Mouse (Mus musculus) hindbrain, embryonic 15.5 days (tissue): ENCODE data around the gene Cx3cr1. TPM values are rescaled to one million over a fixed set of nuclear protein-coding genes. Genes with fewer than 3 reads are reported as not detected.
A peak's percentile ranks its signal among the peaks of the same experiment; 100 is the strongest.
"Not testable (repeated sequence)": the region's sequence is repeated elsewhere in the genome, so short reads cannot be mapped to it uniquely, and the experiment has no call there.

Experiments
- ATAC-seq: fragments of 200-750 bp; cut with Nextera tagmentation; 2 replicates; pipeline ENCODE4 v1.8.0; 2017; ENCODE audit warnings: low read depth, moderate number of reproducible peaks, moderate TSS enrichment; ENCODE audit not compliant: low FRiP score
- H3K27ac ChIP-seq: fragments of 300-500 bp; sonication (generic); replicated peaks from 2 replicates; pipeline ENCODE4 v1.5.1; 2015; ENCODE audit warnings: mild to moderate bottlenecking, inconsistent platforms
- H3K27me3 ChIP-seq: fragments of 300-500 bp; sonication (generic); 2 replicates; pipeline ENCODE4 v1.6.1; 2015; ENCODE audit warnings: control low read depth, inconsistent platforms
- H3K36me3 ChIP-seq: fragments of 300-500 bp; sonication (generic); 2 replicates; pipeline ENCODE4 v1.6.1; 2015; ENCODE audit warnings: control low read depth, inconsistent platforms
- H3K4me1 ChIP-seq: fragments of 300-500 bp; sonication (generic); replicated peaks from 2 replicates; pipeline ENCODE4 v1.6.1; 2015; ENCODE audit warnings: control low read depth, inconsistent platforms
- H3K4me2 ChIP-seq: fragments of 300-500 bp; sonication (generic); 2 replicates; pipeline ENCODE4 v1.6.1; 2015; ENCODE audit warnings: moderate library complexity, mild to moderate bottlenecking, inconsistent platforms
- H3K4me3 ChIP-seq: fragments of 300-500 bp; sonication (generic); 2 replicates; pipeline ENCODE4 v1.5.1; 2015; ENCODE audit warnings: mild to moderate bottlenecking, inconsistent platforms
- H3K9ac ChIP-seq: fragments of 300-500 bp; sonication (generic); 2 replicates; pipeline ENCODE4 v1.6.1; 2015; ENCODE audit warnings: inconsistent platforms
- H3K9me3 ChIP-seq: fragments of 300-500 bp; sonication (generic); 2 replicates; pipeline ENCODE4 v1.6.1; 2016; ENCODE audit warnings: control low read depth, inconsistent platforms
- WGBS: fragments of 180-500 bp; shearing (Covaris S2); methylation state at CpG from one replicate; pipeline ENCODE4 v1.1.7; 2015; 5-methylcytosine and 5-hydroxymethylcytosine counted together
- polyA plus RNA-seq: library from polyadenylated mRNA; unstranded; fragments of >200 nt; fragmentation: Nextera tagmentation; extraction: Ambion mirVana; gene quantifications from 2 replicates; pipeline ENCODE4 v1.2.1, GENCODE M21; 2015

Gene Cx3cr1
- polyA plus RNA-seq, 1 experiment from 2014 or later: 9.9 TPM

DNA sequence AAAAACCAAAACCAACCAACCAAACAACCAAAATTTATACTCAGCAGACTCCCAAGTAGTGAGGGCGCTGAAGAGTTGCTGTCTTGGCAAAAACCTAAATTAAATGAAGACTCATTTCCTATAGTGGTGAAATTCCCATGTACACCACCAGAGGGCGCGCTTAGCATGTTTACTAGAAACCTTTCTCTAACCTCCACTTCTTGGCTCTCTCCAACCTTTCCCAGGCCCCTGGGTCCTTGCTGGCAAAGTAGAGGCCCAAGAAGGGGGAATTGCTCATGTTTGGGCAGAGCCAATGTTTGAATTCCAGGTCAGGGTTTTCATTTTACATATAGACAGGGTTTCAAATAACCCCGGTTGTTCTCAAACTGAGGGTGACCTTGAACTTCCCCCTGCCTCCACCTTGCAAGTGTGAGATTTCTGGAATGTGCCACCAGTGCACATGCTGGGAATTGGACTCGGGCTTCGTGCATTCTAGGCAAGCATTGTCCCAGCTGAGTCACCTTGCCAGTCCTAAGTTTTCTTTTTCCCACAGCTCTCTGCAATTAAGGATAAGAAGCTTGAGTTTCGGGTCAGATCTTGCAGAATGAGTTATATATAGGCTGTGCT, 49.3 kb downstream of the Cx3cr1 start:
- no peak overlapping the region for H3K4me3 ChIP-seq
- no peaks in the 10 kb centered on the region for H3K36me3 ChIP-seq
- H3K27me3 ChIP-seq: no peaks in the 10 kb centered on the region
- no peak overlapping the region for H3K27ac ChIP-seq
- H3K9me3 ChIP-seq: no peaks in the 10 kb centered on the region
- no peak for ATAC-seq
- no peak overlapping the region for H3K9ac ChIP-seq
- 47% methylated on average over 7 of the region's 7 CpGs for WGBS
- H3K4me1 ChIP-seq: no peaks in the 10 kb centered on the region
- no peak overlapping the region for H3K4me2 ChIP-seq

DNA sequence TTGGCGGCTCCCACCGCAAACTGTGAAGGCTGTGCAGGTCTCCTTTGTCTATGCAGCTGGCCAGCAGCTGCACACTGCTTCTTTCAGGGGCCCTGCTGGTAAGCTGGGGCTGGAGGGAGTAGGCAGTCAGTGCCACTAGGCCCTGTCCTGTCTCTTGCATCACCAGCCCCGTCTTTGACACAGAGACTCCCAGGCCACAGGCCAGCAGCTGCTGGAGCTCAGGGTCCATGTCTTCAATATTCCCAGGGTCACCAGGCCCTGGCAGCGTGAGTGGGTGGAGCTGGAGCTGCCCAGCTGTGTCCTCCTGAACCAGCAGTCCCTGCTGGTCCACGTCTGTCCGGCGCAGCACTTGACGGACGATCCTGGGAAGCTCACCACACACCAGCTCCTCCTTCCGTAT, 52.7 kb downstream of the Cx3cr1 start:
- Histone ChIP-seq H3K9ac (no peak overlapping the region), H3K4me1 (0 out of 2 replicates have a peak, but pooled peaks cover under 1% of the 10 kb centered on the region), H3K4me3 (no peak overlapping the region), H3K9me3 (no peaks in the 10 kb centered on the region), H3K4me2 (no peak overlapping the region), H3K27ac (no peak overlapping the region), H3K36me3 (no peaks in the 10 kb centered on the region), H3K27me3 (no peaks in the 10 kb centered on the region)
- WGBS: 62% methylated on average over 10 of the region's 10 CpGs
- ATAC-seq: no peak

DNA sequence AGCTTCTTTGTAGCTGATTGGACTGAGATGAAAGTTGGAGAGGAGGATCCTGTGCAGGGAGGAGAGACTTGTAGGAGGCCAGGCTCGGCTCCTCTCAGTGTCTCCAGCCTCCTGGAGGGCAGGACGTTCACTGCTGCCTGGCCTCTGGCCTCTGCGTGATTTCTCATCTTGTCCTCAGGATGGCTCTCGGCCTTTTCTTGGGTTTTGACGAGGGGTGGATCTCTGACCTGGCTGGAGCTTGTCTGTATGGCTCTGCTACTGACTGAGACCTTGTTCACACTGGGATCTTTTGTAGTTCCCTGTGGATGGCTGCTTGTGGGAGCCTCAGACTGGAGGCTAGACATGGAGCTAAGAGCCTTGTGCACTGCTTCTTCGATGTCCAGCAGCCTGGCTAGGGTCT, 54.9 kb downstream of the Cx3cr1 start:
- Histone ChIP-seq H3K9me3 (no peaks in the 10 kb centered on the region), H3K9ac (no peak overlapping the region), H3K4me3 (no peak overlapping the region), H3K4me2 (no peak overlapping the region), H3K4me1 (0 out of 2 replicates have a peak, but pooled peaks cover 9% of the 10 kb centered on the region), H3K27ac (no peak overlapping the region), H3K27me3 (no peaks in the 10 kb centered on the region), H3K36me3 (no peaks in the 10 kb centered on the region)
- no peak for ATAC-seq
- WGBS: 60% methylated on average over 6 of the region's 6 CpGs

DNA sequence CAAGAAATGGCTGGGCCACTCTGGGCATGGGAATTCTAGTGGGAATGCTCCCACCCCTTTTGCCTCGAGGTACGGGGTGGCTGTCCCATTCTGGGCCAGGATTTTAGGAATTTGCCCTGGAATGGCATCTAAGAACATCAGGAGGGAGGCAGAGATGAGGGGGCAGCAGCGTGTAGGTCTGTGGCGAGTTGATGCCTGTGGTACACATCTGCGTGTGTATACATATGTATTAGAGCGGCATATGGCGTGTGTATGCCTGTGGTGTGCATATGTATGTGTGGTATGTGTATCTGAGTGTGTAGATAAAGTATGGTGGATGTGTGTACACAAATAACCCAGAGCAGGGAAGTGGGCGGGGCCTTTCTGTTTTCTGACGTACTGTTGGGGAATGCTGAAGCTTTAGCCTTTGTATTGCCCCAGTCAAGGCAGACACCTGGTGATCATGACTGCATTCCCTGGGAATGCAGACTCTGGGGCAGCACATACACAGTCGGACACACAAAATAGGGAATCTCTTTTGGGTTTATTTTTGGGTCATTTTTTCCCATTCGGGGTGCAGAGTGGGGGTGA, 56.3 kb downstream of the Cx3cr1 start:
- H3K4me2 ChIP-seq: no peak overlapping the region
- H3K4me1 ChIP-seq: 0 out of 2 replicates have a peak, but pooled peaks cover 9% of the 10 kb centered on the region
- H3K4me3 ChIP-seq: no peak overlapping the region
- H3K9ac ChIP-seq: no peak overlapping the region
- 76% methylated on average over 11 of the region's 11 CpGs for WGBS
- no peak for ATAC-seq
- no peak overlapping the region for H3K27ac ChIP-seq
- H3K9me3 ChIP-seq: no peaks in the 10 kb centered on the region
- H3K27me3 ChIP-seq: no peaks in the 10 kb centered on the region
- no peaks in the 10 kb centered on the region for H3K36me3 ChIP-seq

DNA sequence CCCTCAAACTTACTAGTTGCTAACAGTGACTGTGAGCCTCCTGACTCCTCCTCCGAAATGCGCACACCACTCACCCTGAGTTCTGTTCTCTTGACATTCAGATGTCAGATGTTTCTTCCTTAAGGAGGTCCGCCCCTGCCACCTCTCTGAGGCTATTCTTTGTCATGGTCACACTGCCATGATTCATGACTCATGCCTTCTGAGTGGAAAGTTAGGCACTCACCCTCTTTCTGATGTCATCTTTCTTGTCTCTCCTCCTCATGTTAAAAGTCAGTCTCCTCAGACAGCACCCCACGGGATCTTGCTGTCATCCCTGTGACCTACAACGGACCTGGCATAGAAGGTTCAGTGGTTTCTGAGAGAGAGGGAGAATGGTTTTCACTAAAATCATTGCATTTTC, 56.9 kb downstream of the Cx3cr1 start:
- Histone ChIP-seq H3K4me1 (0 out of 2 replicates have a peak, but pooled peaks cover 9% of the 10 kb centered on the region), H3K36me3 (no peaks in the 10 kb centered on the region), H3K9ac (no peak overlapping the region), H3K27ac (no peak overlapping the region), H3K27me3 (no peaks in the 10 kb centered on the region), H3K9me3 (no peaks in the 10 kb centered on the region), H3K4me2 (no peak overlapping the region), H3K4me3 (no peak overlapping the region)
- 86% methylated on average over 5 of the region's 5 CpGs for WGBS
- ATAC-seq: no peak

DNA sequence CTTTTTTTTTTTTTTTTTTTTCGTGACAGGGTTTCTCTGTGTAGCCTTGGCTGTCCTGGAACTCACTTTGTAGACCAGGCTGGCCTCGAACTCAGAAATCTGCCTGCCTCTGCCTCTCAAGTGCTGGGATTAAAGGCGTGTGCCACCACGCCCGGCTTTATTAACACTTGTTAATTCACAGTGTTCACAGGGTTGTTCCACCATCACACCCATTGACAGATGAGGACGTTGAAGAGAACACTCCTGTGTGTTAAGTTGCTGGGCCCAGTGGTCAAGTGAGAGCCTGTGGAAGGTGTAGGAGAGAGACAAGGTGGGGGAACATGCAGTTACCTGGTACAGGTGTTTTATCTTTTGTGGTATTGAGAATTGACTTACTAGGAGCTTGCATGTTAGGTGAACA, 57.5 kb downstream of the Cx3cr1 start:
- ATAC-seq, H3K9me3 ChIP-seq, H3K4me2 ChIP-seq, H3K36me3 ChIP-seq, H3K27ac ChIP-seq, H3K4me3 ChIP-seq, H3K4me1 ChIP-seq, H3K27me3 ChIP-seq, H3K9ac ChIP-seq: not testable (repeated sequence)
- 84% methylated on average over 6 of the region's 6 CpGs for WGBS

DNA sequence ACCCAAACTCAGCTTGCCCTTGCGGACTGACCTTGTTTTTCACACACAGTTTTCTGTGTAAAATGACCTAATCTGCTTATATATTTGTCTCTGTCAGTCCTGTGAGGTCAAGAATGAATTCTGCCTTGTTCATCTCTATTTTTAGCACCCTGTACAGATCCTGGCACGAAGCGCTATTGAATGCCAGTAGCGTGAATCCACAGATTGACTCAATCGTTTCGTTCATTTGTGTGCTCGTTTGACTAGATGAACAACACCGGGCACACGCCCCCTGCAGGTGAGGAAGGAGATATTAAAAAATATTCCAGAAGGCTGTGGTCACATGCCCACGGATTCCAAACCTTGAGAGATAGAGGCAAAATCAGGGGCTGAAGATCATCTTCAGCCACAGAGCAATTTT, 58.1 kb downstream of the Cx3cr1 start:
- Histone ChIP-seq H3K27ac (peak overlapping the region; percentile 92), H3K4me3 (peak overlapping the region; percentile 45), H3K36me3 (no peaks in the 10 kb centered on the region), H3K9me3 (no peaks in the 10 kb centered on the region), H3K4me2 (peak overlapping the region; percentile 77), H3K9ac (peak overlapping the region; percentile 51), H3K27me3 (no peaks in the 10 kb centered on the region), H3K4me1 (0 out of 2 replicates have a peak, but pooled peaks cover 9% of the 10 kb centered on the region)
- ATAC-seq: peak; percentile 72
- under 1% methylated on average over 10 of the region's 10 CpGs for WGBS

DNA sequence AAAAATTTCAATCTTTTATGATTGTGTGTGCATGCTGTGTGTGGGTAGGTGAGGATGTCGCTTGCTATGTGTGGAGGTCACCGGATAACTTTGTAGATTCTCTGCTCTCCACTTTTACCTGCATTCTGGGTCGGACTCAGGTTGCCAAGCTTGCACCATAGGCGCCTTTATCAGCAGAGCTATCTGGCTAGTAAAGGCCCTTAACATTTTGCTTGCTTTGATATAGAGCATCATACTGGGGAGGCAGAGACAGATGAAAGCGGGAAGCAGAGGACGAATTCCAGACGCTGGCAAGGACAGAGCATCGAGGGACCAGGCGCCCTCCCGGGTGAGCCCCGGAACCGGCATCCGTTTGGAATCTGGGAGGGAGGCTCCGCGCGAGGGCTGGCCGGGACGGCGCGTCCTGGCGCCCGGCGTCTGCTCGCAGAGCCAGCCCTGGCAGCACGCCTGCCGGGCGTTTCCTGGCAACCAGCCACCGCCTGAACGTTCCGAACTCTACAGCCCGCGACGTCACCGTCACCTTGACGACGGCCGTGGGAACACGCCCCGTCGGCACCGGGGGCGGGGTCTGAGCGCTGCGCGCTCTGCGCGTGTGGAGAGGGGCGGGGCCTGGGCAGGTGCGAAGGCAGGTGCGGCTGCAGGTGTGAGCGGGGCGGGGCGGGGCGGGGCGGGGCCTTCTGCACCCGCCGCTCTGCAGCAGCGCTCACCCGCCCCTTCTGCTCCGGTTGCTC, 58.7 kb downstream of the Cx3cr1 start:
- ATAC-seq: peak; percentile 94
- Histone ChIP-seq H3K27me3 (no peaks in the 10 kb centered on the region), H3K4me3 (peak overlapping the region; percentile 45), H3K4me1 (0 out of 2 replicates have a peak, but pooled peaks cover 9% of the 10 kb centered on the region), H3K4me2 (peak overlapping the region; percentile 77), H3K36me3 (no peaks in the 10 kb centered on the region), H3K9me3 (no peaks in the 10 kb centered on the region), H3K27ac (peak overlapping the region; percentile 92), H3K9ac (peak overlapping the region; percentile 51)
- WGBS: 2% methylated on average over 56 of the region's 60 CpGs

DNA sequence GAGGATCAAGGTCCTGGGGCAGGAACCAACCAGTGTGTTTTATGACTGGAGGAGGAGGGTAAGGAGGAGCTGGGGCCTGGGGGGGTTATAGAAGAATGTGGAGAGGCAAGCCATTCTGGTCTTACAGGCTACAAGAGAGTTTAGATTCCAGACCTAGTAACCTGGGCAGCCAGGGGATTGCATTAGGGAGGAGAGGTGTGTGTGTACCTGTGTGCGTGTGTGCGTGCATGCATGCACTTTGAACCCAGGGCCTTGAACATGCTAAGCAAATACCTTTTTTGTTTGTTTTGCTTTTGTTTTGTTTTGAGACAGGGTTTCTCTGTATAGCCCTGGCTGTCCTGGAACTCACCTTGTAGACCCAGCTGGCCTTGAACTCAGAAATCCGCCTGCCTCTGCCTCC, 59.8 kb downstream of the Cx3cr1 start:
- no peaks in the 10 kb centered on the region for H3K36me3 ChIP-seq
- no peak overlapping the region for H3K9ac ChIP-seq
- H3K4me1 ChIP-seq: 0 out of 2 replicates have a peak, but pooled peaks cover 9% of the 10 kb centered on the region
- no peaks in the 10 kb centered on the region for H3K27me3 ChIP-seq
- ATAC-seq: no peak
- H3K4me2 ChIP-seq: no peak overlapping the region
- no peak overlapping the region for H3K4me3 ChIP-seq
- H3K9me3 ChIP-seq: no peaks in the 10 kb centered on the region
- 96% methylated on average over 3 of the region's 3 CpGs for WGBS
- no peak overlapping the region for H3K27ac ChIP-seq

DNA sequence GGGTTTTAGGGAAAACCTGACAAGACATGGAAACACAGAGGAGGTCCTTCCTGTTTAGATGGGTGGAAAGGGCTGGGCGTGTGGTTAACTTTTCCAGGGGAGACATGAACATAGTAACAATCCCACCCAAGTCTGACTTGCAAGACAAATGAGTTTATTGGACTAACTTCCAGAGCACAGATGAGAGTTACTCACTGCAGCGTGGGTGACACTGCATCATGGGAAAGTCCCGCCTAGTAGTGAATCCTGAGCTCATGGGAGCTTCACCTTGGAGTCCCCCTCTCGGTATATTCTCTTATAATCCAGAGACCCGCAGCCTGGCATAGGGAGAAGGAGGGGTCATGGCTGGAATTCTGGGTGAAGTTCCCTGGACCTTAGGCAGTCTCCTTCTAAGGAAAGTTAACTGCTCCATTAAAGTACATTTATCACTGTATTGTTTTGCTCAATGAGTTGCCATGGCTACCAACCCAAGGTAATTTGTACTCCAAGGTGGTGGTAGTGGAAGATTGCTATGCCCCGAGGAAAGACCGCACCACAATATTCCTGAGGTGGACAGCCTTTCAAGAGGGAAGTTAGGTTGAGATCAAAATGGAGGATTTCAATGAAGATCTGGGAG, 60.3 kb downstream of the Cx3cr1 start:
- Histone ChIP-seq H3K36me3 (no peaks in the 10 kb centered on the region), H3K4me1 (0 out of 2 replicates have a peak, but pooled peaks cover 9% of the 10 kb centered on the region), H3K9me3 (no peaks in the 10 kb centered on the region), H3K4me3 (no peak overlapping the region), H3K4me2 (no peak overlapping the region), H3K27ac (no peak overlapping the region), H3K27me3 (no peaks in the 10 kb centered on the region), H3K9ac (no peak overlapping the region)
- 65% methylated on average over 7 of the region's 7 CpGs for WGBS
- ATAC-seq: no peak

DNA sequence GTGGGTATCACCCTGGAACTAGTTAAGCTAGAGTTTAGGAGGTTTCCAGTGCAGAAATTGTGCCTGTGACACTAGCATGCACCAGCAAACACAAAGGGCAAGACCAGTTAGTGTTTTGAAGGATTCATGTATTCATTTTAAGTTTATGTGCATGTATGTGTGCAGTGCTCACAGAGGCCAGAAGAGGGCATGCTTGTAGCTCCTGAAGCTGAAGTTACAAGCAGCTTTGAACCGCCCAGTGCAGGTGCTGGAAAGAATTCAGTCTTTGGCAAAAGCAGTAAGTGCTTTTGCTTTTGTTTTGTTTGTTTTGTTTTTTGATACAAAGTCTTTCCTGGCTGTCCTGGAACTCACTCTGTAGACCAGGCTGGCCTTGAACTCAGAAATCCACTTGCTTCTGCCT, 61.8 kb downstream of the Cx3cr1 start:
- ATAC-seq: no peak
- no peak overlapping the region for H3K9ac ChIP-seq
- 85% methylated on average over 1 of the region's 1 CpGs for WGBS
- H3K4me2 ChIP-seq: no peak overlapping the region
- no peak overlapping the region for H3K27ac ChIP-seq
- H3K4me3 ChIP-seq: no peak overlapping the region
- H3K36me3 ChIP-seq: no peaks in the 10 kb centered on the region
- H3K4me1 ChIP-seq: 0 out of 2 replicates have a peak, but pooled peaks cover 9% of the 10 kb centered on the region
- H3K9me3 ChIP-seq: no peaks in the 10 kb centered on the region
- no peaks in the 10 kb centered on the region for H3K27me3 ChIP-seq

DNA sequence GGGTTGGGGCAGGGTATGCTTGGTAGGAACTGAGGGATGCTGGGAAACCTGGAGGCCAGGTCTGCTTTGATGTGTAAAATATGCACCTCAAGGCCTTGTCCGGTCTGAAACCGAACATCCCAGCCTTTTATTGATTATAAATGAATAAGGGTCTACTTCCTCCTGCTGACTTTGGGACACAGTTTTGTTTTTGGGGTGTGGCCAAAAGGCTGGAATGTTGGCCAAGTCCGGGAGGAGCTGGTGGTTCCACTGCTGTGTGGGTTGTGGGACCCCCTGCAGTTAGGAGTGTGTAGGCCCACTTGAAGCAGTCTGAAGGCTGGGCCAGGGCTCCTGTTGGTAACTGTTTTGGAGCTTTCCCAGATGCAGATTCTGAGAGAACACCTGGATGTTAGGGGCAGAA, 63.7 kb downstream of the Cx3cr1 start:
- Histone ChIP-seq H3K27me3 (no peaks in the 10 kb centered on the region), H3K36me3 (no peaks in the 10 kb centered on the region), H3K9ac (no peak overlapping the region), H3K27ac (no peak overlapping the region), H3K4me3 (no peak overlapping the region), H3K9me3 (no peaks in the 10 kb centered on the region), H3K4me2 (no peak overlapping the region), H3K4me1 (peaks cover 13% of the 10 kb centered on the region)
- no peak for ATAC-seq
- 72% methylated on average over 3 of the region's 3 CpGs for WGBS
